Mouse (Mus musculus) heart, postnatal 0 days (tissue): ENCODE results near the gene Arpc1a.

Source experiments
- CTCF ChIP-seq: IDR thresholded peaks from 2 replicates; pipeline ENCODE4 v1.5.1; 2016; ENCODE audit warnings: antibody characterized with exemption, control low read depth, low read depth
- EP300 ChIP-seq: IDR thresholded peaks from 2 replicates; pipeline ENCODE4 v1.6.1; 2016; ENCODE audit warnings: antibody characterized with exemption, low read depth

DNA sequence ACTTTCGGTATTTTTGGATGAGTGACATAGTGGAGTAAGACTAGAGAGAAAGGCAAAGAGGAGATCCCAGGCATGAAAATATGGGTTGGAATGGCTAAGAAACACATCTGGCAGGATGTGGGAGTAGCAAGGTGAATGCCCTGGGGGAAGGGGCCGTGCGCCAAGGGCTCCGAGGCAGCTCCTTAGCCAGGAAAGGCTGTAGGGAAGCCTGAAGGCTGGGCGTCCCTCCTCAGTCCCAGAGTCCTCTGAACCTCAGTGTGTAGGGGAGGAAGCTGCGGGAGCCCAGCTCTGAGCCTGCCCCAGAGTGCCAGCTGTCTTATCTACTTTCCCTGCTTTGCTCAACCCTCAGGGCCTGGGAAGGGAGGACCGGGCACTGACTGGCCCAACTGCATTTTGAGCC, 37.3 kb downstream of the Arpc1a start:
- TF ChIP-seq CTCF: no peak
- peak; percentile 41; the same call in 1 of the 2 replicates for TF ChIP-seq EP300
